Mouse (Mus musculus) ES-Bruce4 (cell line): Measurements from ENCODE around the gene Gpha2. TPM values are rescaled to one million over a fixed set of nuclear protein-coding genes. Genes with fewer than 3 reads are reported as not detected.

Source experiments
- H3K27ac ChIP-seq: 2 replicates; pipeline ENCODE4 v1.5.1; 2012; ENCODE audit warnings: low read length, inconsistent platforms; ENCODE audit not compliant: insufficient read depth
- H3K27me3 ChIP-seq: 2 replicates; pipeline ENCODE4 v1.6.1; 2012; ENCODE audit warnings: mild to moderate bottlenecking, low read length, inconsistent platforms; ENCODE audit not compliant: control insufficient read depth, poor library complexity, insufficient read depth, severe bottlenecking
- H3K36me3 ChIP-seq: 2 replicates; pipeline ENCODE4 v1.6.1; 2012; ENCODE audit warnings: inconsistent platforms, mild to moderate bottlenecking, low read length, moderate library complexity; ENCODE audit not compliant: control insufficient read depth, poor library complexity, insufficient read depth, severe bottlenecking
- H3K4me1 ChIP-seq: one replicate; pipeline ENCODE4 v1.8.1; 2011; ENCODE audit warnings: low read length; ENCODE audit not compliant: control insufficient read depth, insufficient read depth
- H3K4me3 ChIP-seq: 2 replicates; pipeline ENCODE4 v1.5.1; 2011; ENCODE audit warnings: low read depth, mild to moderate bottlenecking, low read length
- H3K9ac ChIP-seq: 2 replicates; pipeline ENCODE4 v1.6.1; 2012; ENCODE audit warnings: low read depth, mild to moderate bottlenecking, inconsistent platforms; ENCODE audit not compliant: poor library complexity, severe bottlenecking
- H3K9me3 ChIP-seq: replicated peaks from 2 replicates; pipeline ENCODE4 v1.6.1; 2012; ENCODE audit warnings: mild to moderate bottlenecking, low read length, inconsistent platforms; ENCODE audit not compliant: control insufficient read depth, poor library complexity, insufficient read depth, severe bottlenecking
- CTCF ChIP-seq: IDR thresholded peaks from one replicate; pipeline ENCODE4 v1.8.1; 2011; ENCODE audit warnings: low read depth, low read length
- EP300 ChIP-seq: IDR thresholded peaks from 2 replicates; pipeline ENCODE4 v1.6.1; 2011; ENCODE audit warnings: low read depth, low read length; ENCODE audit not compliant: insufficient read depth
- POLR2A ChIP-seq: IDR thresholded peaks from one replicate; pipeline ENCODE4 v1.8.1; 2011; ENCODE audit warnings: low read length; ENCODE audit not compliant: insufficient read depth
- polyA plus RNA-seq: library from polyadenylated mRNA; stranded (reverse); fragments of >200 nt; gene quantifications from 2 replicates; pipeline ENCODE4 v1.2.4, GENCODE M21; 2011; ENCODE audit warnings: low read depth; ENCODE audit not compliant: missing spikeins, insufficient read depth, insufficient read length

Gpha2 gene
- 1.0 TPM in 1 of 2 replicates, not detected in the other for polyA plus RNA-seq

- no peak within 1 kb of the TSS for H3K27ac ChIP-seq
- no peak within 1 kb of the TSS for H3K4me3 ChIP-seq
These were observed at the start of gene Gpha2 for GRCm38 (mm10) chr19:6226135-6226534. TSS of gene Gpha2 (plus strand) at chr19:6226380.

GRCm38 (mm10) chr19:6178775-6179174 lies 47.4 kb upstream of the Gpha2 start:
- Histone ChIP-seq H3K36me3 (no peaks in the 10 kb centered on the region), H3K27me3 (no peaks in the 10 kb centered on the region), H3K27ac (no peak overlapping the region), H3K9ac (no peak overlapping the region), H3K9me3 (0 out of 2 replicates have a peak, but pooled peaks cover 2% of the 10 kb centered on the region), H3K4me1 (no peaks in the 10 kb centered on the region), H3K4me3 (no peak overlapping the region)
- no peak for TF ChIP-seq POLR2A
- TF ChIP-seq CTCF, result no peak
- TF ChIP-seq EP300, result no peak

More at GRCm38 (mm10) chr19:6226135-6226534, at the start of gene Gpha2:
- H3K9ac ChIP-seq, result no peak within 1 kb of the TSS
- no peaks in the 10 kb centered on the region for H3K36me3 ChIP-seq
- TF ChIP-seq POLR2A (no peak), CTCF (peak; percentile 45)
- H3K4me1 ChIP-seq, result peaks cover 1% of the 10 kb centered on the region
- no peaks in the 10 kb centered on the region for H3K9me3 ChIP-seq
- no peaks in the 10 kb centered on the region for H3K27me3 ChIP-seq

- Histone ChIP-seq H3K9ac (no peak overlapping the region), H3K27me3 (no peaks in the 10 kb centered on the region), H3K4me3 (no peak overlapping the region), H3K9me3 (0 out of 2 replicates have a peak, but pooled peaks cover 2% of the 10 kb centered on the region), H3K4me1 (no peaks in the 10 kb centered on the region), H3K36me3 (no peaks in the 10 kb centered on the region), H3K27ac (no peak overlapping the region)
- TF ChIP-seq POLR2A (no peak), EP300 (no peak), CTCF (no peak)
These were observed 44.6 kb upstream of the Gpha2 start for GRCm38 (mm10) chr19:6181629-6182028.

- H3K4me3 ChIP-seq, result no peak overlapping the region
- no peaks in the 10 kb centered on the region for H3K36me3 ChIP-seq
- no peak overlapping the region for H3K27ac ChIP-seq
- no peak for TF ChIP-seq CTCF
- TF ChIP-seq POLR2A, result no peak
- no peak for TF ChIP-seq EP300
- 0 out of 2 replicates have a peak, but pooled peaks cover 2% of the 10 kb centered on the region for H3K9me3 ChIP-seq
- no peaks in the 10 kb centered on the region for H3K4me1 ChIP-seq
- H3K9ac ChIP-seq, result no peak overlapping the region
- no peaks in the 10 kb centered on the region for H3K27me3 ChIP-seq
These were observed 43.6 kb upstream of the Gpha2 start for GRCm38 (mm10) chr19:6182534-6182933.

GRCm38 (mm10) chr19:6184131-6184530 lies 42.0 kb upstream of the Gpha2 start, which contains the start of gene Majin:
TSS of gene Majin (plus strand) at chr19:6184388.
- H3K36me3 ChIP-seq, result no peaks in the 10 kb centered on the region
- TF ChIP-seq POLR2A (no peak), CTCF (no peak), EP300 (no peak)
- 0 out of 2 replicates have a peak, but pooled peaks cover 2% of the 10 kb centered on the region for H3K9me3 ChIP-seq
- no peak within 1 kb of the TSS for H3K4me3 ChIP-seq
- H3K4me1 ChIP-seq, result no peaks in the 10 kb centered on the region
- no peak within 1 kb of the TSS for H3K27ac ChIP-seq
- H3K27me3 ChIP-seq, result no peaks in the 10 kb centered on the region
- H3K9ac ChIP-seq, result no peak within 1 kb of the TSS

GRCm38 (mm10) chr19:6204265-6204664 lies 21.9 kb upstream of the Gpha2 start:
- Histone ChIP-seq H3K27ac (no peak overlapping the region), H3K4me3 (no peak overlapping the region), H3K4me1 (no peaks in the 10 kb centered on the region), H3K36me3 (no peaks in the 10 kb centered on the region), H3K27me3 (no peaks in the 10 kb centered on the region), H3K9ac (no peak overlapping the region), H3K9me3 (no peaks in the 10 kb centered on the region)
- TF ChIP-seq CTCF (no peak), POLR2A (no peak), EP300 (no peak)
